Mouse (Mus musculus): ENCODE results near the gene Gm49601.

Gm49601 gene

DNA sequence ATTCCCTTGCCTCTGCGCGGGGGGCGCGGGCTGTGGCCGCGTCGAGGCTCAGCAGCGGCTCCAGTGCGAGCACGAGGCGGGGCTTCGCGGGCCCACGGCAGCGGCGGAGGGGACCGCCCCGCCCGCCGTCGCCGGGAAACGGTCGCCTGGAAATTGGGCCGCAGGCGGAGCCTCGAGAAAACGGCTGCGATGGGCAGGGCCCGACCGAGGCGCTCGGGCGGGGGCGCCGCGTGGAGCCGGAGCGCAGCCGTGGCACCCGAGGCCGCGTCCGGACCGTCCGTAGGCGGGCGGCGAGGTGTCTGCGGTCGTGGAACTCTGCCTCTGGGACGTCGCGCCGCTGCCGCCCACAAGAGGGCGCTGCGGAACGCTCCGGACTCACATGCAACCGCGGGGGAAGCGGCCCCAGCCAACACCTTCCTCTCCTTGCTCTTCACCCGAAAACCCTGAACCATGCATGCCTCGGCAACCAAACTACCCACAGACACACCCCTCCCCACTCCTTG, at the start of gene Gm49601:
Gm49601 (minus strand) TSS at position 52 of the 503 bp plus-strand sequence.
- peak; percentile 78 to 83 for DNase-seq (ENCODE audit: low spot score in 2 of 2)

- DNase-seq (ENCODE audit: low spot score in 2 of 2) = no peak
Measured at GRCm38 (mm10) chr16:18673005-18673404, 46.8 kb upstream of the Gm49601 start.

DNA sequence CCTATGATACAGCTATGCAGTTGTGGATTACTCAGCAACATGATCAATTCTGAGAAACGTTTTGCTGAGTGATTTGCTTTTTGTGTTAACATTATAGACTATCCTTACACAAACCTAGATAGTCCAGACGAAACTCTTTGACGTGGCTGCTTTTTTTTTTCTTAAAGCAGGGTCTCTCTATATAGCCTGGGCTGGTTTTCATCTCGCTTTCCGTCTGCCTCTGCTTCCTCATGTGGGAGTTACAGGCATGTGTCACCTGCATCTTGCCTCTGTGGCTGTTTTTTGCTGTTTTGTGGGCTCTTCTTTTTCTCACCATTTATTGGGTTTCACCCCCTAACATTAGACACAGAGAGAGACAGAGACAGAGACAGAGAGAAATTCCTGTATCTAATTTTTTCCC, 45.8 kb upstream of the Gm49601 start:
- DNase-seq (ENCODE audit: low spot score in 2 of 2) = no peak

GRCm38 (mm10) chr16:18669914-18670313, 43.7 kb upstream of the Gm49601 start:
- no peak for DNase-seq (ENCODE audit: low spot score in 2 of 2)

DNA sequence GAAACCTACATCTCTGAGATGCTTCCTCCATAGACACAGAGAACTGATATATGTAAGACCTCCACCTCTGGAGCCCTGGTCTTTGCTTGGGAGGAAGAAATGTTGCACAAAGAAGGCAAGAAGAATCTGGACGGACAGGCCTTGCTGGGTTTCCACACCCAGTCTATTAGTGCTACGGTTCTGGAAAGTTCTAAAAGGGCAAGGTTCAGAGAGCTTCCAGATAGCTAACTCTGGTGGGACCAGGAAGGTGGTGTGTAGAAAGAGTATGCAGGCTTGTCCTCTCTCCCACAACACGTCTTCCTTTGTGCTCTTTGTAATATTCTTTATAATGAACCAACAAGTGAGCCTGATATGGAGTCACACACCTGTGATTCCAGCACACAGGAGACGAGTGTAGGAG, 32.4 kb upstream of the Gm49601 start:
- no peak for DNase-seq (ENCODE audit: low spot score in 2 of 2)

DNA sequence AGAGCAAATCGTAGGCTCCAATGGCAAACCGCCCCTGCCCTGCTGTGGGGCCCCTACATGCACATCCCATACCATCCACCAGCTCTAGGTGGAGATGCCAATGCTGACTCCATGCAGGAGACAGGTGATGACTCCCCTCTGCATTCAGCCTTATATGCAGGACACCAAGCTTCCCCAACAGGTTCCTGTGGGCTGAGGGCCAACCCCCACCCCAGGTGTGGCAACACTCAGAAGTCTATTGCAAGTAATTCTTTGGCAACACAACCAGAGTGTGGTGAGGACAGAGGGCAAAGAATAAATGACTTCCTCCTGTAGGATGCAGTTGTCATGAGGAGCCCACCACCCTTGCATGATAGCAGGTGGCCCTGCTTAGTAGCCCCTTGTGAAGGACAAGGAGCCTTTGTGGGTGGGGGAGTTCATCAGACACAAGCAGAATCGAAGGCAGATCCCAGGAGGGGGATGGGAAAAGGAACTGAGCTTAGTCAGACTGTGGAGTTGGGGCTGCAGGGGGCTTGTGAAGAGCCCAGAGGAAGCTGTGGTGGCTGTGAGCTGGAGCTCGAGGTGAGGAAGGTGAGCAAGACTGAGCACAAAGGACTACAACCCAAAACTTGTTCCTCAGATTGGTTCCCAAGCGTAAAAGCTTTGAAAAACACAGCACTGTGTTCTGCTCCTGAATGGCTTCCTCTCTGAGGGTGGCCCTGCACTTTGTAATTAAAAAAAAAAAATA, 29.3 kb upstream of the Gm49601 start:
- no peak for DNase-seq (ENCODE audit: low spot score in 2 of 2)

- DNase-seq (ENCODE audit: low spot score in 2 of 2) = no peak
Measured at GRCm38 (mm10) chr16:18653290-18654160, 27.3 kb upstream of the Gm49601 start.

- DNase-seq (ENCODE audit: low spot score in 2 of 2) = no peak
Measured at GRCm38 (mm10) chr16:18649126-18649525, 22.9 kb upstream of the Gm49601 start.

DNA sequence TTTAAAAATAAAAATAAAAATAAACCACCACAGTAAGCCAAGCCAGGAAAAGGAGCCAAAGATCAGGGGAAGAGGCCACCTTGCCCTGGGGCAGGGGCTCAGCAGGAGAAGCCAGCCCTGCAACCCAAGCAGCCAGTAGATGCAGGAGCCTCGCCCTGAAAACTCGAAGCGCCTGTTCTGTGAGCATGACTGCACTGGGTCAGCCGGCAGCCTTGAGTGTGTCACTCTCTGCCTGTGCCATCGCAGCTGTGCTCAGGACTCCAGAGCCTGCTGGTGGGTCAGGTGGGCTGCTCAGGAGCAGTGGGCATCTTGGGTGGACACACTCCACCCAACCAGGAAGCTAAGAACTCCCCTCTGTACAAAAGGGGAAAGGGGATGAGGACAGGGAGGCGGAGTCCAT, 19.1 kb upstream of the Gm49601 start:
- DNase-seq (ENCODE audit: low spot score in 2 of 2) = peak in 1 of 2 experiments; percentile 57

- no peak for DNase-seq (ENCODE audit: low spot score in 2 of 2)
Measured at GRCm38 (mm10) chr16:18644485-18644884, 18.3 kb upstream of the Gm49601 start.

DNA sequence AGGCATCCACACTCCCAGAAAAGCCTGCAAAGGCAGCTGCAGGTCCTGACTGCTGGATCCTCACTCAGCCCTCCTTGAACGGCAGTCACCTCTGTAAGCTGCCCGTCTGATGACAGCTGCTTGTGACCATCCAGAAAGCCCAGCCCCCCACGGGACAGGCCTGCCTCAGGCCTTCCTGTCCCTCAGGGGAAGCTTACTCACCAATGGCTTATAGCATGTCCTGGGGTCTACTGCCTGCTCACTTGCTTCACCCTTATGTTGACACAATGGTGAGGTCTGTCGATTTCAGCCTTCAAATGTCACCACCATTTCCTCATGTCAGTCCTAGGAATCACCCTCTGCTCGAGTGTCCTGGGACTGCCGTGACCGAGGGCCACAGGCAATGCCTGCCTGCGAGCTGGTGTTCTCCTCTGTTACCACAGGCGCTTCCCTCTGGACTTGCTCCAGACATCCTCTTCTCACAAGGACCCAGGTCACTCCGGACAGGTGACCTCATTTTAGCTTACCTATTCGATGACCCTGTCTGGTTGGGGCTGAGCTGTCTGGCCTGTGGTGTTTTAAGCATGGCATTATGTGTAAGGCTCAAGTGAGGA, 17.3 kb upstream of the Gm49601 start:
- DNase-seq (ENCODE audit: low spot score in 2 of 2) = no peak

DNA sequence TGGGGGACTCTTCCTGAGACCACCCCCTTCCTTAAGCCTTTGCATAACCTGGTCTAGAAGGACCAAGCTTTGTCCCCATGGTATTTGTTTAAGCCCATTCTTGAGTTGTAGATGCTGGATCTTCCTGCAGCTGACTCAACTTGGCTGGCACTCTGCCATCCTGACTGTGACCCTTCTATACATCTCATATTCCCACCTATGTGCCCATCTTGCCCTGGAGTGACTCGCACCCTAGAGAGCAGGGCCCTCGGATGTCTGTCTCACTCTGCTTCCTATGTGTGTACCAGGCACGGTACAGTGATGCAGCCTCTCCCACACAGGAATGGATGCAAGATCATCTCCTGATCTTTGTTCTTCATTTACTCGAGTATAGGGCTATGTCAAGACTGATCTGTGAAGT, 16.7 kb upstream of the Gm49601 start:
- no peak for DNase-seq (ENCODE audit: low spot score in 2 of 2)

- no peak for DNase-seq (ENCODE audit: low spot score in 2 of 2)
Measured at GRCm38 (mm10) chr16:18642291-18642690, 16.1 kb upstream of the Gm49601 start.

- DNase-seq (ENCODE audit: low spot score in 2 of 2) = no peak
Measured at GRCm38 (mm10) chr16:18639382-18639929, 13.2 kb upstream of the Gm49601 start.

DNA sequence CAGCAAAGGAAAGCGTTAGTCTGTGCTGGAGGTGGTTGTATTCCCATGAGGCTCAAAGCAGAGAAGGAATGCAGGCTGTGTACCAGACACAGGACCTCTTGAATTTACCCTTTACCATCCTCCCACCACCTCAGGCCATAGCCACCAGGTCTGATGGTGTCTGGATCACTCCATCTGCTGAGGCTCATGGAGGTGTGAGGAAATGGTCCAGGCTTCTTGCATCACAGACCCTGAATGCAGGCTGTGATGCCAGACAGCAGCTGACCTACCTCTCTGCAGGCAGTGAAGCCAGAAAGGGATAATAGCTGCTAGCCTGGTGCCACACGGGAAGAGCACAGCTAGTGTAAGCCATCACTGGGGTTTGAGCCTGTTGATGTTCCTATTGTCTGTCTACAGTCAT, 12.2 kb upstream of the Gm49601 start:
- no peak for DNase-seq (ENCODE audit: low spot score in 2 of 2)

DNA sequence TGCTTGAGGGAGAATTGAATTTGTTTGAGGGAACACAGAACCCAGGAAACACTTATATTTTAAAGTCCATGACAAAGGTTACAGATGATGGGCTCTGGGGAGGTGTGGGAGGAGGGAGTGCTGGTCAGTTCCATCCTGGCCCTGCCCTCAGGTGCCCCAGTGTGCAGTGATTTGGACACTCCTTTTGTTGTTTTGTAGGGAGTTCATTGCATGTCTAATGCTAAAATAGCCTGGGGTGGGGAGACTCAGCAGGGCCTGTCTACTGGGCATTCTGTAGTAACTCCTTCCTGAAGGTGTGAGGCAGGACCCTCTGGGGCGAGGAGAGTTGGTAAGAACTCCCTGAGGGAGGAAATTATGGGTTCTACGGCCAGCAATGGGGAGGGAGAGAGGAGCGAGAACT, 10.6 kb upstream of the Gm49601 start:
- no peak for DNase-seq (ENCODE audit: low spot score in 2 of 2)

DNA sequence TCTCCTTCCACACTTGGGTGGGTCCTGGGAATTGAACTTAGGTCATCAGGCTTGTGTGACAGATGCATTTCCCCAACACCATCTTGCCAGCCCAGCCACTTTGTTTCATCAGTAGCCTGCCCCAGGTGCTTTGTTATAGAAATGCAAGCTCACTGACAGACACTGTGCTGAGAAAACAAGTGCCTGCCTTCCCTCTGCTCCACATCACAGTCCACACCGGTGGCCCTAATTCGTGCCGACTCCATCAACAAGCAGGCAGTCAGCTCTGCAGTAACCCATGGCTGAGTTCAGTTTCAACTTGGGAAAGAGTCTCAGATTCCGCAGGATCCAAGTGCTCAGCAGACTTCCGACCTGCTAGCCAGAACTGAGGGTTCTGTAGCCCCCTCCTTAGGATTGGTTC, 10.2 kb upstream of the Gm49601 start:
- DNase-seq (ENCODE audit: low spot score in 2 of 2) = no peak

- no peak for DNase-seq (ENCODE audit: low spot score in 2 of 2)
Measured at GRCm38 (mm10) chr16:18633333-18633732, 7.1 kb upstream of the Gm49601 start.

DNA sequence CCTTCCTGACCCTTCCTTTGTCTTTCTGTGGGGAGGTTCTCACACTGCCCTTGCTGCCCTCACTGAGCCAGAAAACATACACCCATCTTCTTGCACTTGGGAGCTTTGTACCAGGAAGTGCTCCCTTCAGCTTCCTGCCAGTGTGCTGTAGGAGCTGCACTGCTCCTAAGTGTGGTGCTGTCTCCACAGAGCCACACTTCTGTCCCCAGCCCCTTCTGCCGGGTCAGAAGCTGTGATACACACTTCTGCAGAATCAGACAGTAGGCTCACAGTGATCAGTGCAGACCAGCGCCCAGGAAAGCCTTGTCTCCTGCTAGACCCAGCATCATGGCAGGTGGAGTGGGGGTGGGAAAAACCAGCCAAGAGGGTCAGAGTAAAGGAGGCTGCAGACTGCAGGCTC, 6.6 kb upstream of the Gm49601 start:
- DNase-seq (ENCODE audit: low spot score in 2 of 2) = no peak

DNA sequence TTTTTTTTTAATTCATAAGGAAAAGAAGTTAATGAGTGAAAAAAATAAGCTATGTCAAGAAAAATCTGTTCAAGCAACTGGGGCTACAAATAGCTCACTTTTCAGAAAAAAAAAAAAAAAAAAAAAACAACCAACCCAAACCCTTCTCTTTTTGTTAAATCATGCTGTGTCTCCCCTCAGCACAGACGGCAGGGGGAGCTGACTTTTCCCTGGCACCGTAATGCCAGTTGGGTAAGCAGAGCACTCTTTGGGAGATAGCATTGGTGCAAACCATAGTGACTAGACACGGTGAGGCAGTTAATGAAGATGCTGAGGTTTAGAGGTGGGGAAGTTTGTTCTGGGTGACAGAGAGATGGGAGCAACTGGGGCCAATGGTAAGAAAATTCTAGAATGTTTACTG, 5.8 kb upstream of the Gm49601 start:
- DNase-seq (ENCODE audit: low spot score in 2 of 2) = no peak

GRCm38 (mm10) chr16:18631141-18631540, 4.9 kb upstream of the Gm49601 start:
- no peak for DNase-seq (ENCODE audit: low spot score in 2 of 2)

DNA sequence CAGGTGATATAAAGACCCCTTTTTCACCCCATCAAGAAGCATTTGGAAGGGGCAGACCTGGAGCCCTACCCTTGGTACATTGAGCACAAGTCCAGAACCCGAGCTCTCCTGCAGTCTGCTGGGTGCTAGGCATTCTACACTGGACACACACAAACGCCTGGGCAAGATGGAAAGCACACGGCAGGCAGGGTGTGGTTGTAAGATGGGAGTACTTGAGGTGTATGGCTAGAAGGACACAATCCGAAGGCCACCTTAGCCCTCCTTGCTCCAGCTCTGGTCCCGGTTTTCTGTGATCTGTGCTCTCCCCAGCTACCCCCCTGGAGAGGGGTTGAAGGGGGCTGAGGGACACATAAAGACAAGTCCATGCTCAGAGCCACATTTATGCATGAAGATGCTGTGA, 4.1 kb upstream of the Gm49601 start:
- DNase-seq (ENCODE audit: low spot score in 2 of 2) = no peak

Data from urinary bladder, postnatal 36 days (tissue).